Mouse (Mus musculus): Measurements from ENCODE around the gene Ints1.
"Not testable (repeated sequence)": the region's sequence is repeated elsewhere in the genome, so short reads cannot be mapped to it uniquely, and the experiment has no call there.

Gene Ints1

DNA sequence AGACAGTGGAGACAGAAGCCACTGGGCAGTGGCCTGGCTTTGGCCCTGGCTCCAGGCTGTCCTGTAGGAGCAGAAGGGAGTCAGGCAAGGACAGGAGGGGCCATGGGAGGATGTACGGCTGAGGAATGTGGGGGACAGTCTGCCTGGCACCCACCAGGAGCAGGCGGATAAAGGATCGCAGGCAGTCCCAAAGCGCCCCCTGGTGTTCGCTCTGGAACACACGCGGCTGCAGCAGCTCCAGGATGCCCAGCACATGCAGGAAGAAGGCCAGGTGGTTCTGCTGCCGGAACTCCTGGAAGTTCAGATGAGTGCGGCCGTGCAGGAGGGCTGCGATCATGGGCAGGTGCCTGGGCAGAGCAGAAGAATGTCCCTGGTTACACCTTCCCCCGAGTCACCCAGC lies 20.7 kb downstream of the Ints1 start:
- DNase-seq (ENCODE audit: low spot score) = no peak

DNA sequence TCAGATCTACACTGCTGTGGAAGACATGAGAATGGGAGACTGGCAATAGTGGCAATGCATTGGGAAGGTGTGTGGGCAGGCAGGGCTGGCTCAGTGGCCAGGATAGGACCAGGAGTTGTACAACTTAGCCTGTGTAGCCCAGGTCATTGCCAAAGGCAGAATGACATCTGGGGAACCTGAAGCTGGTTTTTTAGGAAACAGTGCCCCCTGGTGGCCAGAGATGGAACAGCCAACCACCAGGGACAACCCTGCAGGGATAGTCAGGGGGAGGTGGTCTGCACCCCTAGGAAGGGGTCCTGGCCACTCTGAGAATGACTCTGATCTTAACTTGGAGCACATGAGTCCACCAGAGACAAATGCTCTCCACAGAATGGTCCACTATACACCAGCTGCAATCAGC lies 24.9 kb downstream of the Ints1 start:
- peak; percentile 56 for DNase-seq (ENCODE audit: low spot score)

DNA sequence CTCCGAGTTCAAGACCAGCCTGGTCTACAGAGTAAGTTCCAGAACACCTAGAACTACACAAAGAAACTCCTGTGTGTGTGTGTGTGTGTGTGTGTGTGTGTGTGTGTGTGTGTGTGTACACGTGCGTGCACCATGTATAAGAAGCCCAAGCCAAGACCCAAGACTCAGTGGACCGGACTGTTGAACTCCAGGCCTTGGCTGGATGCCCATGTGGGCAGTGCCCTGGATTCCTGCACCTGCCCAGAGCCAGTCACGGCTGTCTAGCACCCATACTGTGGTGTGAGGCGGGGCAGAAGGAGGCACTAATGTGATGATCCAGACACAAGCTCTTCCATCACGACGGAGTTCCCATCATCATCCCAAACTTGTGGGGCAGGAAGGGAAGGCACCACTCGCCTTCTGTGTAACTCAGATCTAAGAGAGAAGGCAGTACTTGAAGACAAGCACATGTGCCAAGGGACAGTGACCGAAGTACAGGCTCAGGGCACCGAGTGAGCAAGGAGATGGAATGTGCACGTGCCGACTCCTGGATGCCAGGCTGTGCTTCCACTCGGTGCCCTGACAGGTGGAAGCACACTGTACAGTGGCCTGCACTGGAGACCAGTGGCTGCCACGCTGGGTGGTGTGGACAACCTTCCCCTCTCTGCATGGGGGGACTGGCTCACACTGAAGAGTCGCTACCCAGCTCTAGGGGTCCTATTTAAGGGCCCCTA lies 25.9 kb downstream of the Ints1 start:
- DNase-seq (ENCODE audit: low spot score) = no peak

DNA sequence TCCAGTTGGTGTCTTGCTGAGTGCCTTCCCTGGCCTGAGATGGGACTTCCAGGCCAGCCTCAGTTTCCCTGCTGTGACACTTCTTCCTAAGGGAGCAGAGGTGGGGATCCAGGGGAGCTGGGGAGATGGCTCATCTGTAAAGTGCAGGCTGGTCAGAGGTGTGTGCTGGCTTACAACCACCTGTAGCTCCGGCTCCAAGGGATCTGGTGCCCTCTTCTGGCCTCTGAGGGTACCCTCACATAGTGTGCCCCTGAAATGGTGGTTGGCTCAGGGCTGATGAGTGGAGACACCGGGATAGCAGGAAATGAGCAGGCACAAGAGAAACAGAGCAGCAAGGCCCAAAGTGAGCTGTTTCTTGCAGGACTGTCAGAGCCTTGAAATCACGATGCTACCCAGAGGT lies 29.7 kb downstream of the Ints1 start:
- DNase-seq (ENCODE audit: low spot score) = peak; percentile 69

DNA sequence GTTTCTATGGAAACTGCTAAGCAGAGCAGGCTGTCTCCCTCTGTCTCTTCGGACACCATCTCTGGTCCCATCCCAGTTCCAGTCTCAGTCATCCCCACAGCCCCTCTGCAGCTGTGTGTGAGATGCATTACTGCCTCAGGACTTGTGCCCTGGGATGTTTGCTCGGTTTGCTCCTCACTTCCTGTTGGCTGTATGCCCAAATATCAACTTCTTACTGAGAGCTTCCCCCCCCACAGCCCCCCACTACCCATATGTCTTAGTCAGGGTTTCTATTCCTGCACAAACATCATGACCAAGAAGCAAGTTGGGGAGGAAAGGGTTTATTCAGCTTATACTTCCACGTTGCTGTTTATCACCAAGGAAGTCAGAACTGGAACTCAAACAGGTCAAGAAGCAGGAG lies 32.8 kb downstream of the Ints1 start:
- DNase-seq (ENCODE audit: low spot score) = not testable (repeated sequence)

DNA sequence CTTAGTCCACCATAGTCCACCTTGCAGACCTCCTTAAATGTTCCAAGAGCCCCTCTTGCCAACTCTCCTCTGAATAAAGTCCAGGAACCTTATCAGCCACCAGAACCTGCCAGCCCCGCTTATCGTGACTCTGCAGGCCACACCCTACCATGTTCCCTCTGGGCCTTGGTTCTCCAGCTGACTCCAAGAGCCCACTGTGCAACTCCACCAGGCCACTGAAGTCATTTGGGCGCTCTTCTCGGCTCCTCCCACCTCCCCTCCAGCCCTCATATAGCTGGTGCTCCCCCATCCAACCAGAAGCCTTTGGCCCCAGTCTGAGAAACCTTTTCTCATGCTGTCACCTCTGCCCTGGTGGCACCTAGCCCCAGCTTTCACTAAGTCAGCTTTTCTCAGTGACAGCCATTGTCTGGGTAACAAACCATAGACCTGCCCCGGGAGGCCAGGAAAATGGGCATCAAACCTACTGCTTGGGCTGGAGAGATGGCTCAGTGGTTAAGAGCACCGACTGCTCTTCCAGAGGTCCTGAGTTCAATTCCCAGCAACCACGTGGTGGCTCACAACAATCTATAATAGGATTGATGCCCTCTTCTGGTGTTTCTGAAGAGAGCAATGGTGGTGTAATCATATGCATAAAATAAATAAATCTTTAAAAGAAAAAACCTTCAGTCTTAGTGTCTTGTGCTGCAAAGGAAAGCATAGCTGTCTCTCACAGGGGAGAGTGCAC lies 36.7 kb downstream of the Ints1 start:
- DNase-seq (ENCODE audit: low spot score) = no peak

DNA sequence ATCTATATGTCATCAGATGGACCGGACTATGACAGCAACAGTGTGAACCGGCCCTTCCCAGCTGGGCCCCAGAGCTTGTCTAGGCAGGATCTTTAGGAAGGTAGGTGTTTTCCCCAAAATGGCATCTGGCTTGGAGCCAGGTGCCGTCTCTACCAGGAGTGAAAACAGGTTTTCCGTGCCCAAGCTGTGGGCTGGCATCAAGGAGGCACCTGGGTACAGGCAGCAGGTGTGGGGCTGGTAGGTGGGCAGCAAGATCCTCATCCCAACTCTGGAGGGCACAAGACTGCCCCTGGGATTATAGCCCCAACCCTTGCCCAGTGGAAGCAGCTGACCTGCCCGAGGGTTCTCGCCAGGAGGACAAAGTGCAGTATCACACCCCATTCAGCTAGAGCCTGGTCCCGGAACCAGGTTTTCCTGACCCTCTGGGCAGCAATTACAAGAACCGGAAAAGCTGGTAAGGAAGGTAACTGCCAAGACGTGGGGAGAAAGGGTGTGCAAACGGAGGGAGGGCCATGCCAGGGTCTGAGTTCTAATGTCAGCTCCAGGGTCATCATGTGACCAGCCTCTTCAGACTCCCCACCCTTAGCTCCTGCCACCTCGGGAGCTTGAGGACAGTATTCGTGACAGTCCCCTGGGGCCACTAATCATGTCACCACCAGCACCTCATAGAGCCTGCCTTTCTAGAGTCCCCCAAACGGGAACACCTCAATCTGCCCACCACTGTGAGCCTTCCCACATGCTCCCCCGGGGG lies 37.5 kb downstream of the Ints1 start:
- no peak for DNase-seq (ENCODE audit: low spot score)

DNA sequence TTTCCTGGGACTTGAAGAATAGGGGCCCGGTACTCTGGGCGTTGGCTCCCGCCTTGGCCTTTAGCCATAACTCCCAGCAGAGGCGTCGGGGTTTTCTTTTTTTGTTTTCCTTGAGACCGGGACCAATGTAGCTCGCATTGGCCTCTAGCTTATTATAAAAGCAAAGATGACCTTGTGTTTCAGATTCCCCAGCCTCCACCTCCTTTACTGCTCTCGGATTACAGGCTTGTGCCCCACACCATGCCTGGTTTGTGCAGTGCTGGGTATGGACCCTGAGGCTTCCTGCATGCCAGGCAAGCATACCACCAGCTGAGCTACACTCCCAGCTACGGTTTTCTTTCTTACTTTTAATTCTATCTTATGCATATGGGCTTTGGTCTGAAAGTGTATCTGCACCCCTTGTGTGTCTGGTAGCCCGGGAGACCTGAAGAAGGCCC lies 39.0 kb downstream of the Ints1 start:
- no peak for DNase-seq (ENCODE audit: low spot score)

DNA sequence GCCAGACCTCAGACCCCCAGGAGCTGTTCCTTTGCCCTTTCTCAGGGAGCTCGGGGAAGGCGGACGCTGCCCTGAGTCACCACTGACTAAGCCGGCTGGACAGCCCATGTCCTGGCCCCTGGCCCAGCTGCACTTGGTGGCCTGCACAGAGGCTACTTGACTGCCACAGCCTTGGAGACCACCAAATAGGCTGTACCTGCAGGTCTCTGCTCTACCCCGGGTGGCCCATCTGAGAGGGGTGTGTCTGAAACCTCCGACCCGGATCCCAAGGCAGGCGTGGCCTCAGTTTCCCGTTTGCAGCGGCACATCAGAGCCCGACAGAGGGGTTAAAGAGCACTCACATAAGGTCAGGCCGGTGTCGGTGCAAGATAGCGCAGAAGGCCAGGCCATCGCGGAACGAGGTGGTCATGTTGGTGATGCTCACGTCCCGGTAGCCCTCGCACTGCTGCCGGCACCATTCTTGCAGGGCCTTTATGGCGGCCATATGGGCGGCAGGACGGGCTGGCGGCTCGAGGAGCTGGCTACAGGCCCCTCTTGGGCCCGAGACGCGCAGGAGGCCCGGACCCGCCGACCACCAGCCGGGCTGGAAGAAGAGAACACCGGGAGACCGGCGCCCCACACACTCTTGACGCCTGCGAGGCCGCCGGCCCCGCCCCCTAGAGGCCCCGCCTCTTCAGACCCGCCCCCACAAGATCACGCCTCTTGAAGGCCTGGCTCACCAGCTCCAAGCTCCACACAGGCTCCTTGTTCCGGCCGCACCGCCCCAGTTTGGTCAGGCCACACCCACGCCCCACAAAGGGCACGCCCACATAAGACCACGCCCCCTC lies 39.6 kb downstream of the Ints1 start, which contains the start of gene Micall2:
TSS of gene Micall2 (minus strand) at position 660 of the 827 bp plus-strand sequence.
- DNase-seq (ENCODE audit: low spot score) = peak; percentile 97

DNA sequence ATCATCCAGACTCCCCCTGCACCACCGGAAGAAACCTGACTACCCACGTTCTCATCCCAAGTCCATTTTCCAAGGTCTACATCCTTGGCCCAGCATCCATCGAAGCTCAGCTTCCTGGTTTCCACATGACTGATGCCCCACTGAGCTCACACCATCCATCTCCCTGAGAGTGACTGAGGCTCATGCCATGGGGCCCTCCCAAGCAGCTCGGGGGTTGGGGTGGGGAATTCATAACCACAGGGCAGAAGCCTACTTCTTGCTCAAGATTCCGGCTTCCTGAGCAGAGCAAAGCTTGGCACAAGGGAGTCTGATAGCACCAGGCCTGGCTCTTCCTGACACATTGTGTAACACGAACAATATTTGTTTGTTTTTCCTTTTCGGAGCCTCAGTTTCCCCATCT lies 40.7 kb downstream of the Ints1 start:
- DNase-seq (ENCODE audit: low spot score) = no peak

DNA sequence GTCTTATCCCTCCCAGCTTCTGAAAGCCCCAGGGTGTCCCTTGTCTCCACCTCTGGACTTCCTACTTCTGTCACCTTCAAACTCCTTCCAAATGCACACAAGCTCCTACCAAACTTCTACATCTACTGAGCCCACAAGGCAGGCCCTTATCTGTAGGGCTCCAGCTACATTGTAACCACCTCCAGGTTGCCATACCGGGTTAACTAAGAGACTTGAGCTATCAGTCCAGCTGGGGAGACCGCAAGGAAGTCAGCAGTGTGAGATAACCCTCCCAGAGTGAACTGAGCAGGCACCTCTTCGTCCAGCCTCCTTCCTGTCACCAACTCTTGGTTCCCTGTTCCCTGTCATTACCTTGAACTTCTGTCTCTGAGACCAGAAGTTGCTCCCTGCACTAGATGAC lies 41.5 kb downstream of the Ints1 start:
- DNase-seq (ENCODE audit: low spot score) = no peak

DNA sequence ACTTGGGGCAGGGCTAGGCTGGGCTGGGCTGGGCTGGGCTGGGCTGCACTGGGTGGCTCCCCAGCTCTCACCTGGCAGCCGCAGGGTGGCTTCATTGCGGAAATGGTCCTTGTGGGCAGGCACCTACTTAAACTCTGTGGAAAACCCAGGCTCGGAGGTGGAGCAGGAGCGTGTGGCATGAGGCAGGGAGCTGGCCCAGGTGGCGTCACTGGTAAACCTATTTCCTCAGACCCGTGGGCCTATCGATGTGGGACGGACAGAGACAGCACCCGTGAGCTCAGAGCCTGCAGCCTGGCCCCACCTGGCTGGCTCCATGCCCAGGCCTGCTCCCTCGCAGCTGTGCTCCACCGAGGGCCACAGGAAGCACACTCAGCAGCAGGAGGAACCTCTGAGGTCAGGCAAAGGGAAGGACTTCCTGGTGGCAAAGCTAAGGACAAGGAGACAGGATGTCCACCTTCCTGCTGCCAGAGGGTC lies 42.8 kb downstream of the Ints1 start:
- peak; percentile 53 for DNase-seq (ENCODE audit: low spot score)

DNA sequence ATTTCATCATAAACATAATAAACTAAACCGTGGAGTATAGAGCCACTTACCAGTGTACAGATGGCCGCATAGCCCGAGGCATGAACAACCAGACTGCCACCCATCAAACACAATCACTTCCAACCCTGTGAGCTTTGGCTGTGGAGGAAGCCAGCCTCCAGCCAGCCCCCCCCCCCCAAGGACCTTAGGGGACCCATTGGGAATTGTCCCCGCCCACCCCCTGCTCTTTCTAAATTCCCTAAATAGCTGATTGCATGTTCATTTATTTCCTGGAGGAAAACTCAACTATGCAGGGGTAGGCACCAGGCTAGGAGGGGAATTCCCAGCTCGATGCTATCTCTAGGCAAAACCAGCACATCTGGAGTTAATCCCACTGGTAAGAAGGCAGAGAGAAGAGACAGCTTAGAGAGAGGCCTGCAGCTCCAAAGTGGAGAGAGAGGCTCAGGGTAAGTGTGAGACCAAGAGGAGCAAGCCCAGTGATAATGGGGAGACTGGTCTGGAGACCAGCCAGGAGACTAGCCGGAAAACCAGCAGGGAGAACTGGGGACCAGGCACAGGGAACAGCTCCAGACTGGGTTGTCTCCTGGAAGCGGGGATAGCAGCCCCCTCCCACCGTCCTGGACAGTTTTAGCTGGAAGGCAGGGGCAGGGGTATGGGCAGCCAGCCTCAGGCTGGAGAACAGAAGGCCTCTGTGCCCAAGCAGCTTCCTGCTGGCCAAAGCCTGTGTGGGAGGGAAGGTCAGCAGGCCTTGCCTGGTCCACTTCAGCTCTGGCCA lies 44.6 kb downstream of the Ints1 start:
- no peak for DNase-seq (ENCODE audit: low spot score)

DNA sequence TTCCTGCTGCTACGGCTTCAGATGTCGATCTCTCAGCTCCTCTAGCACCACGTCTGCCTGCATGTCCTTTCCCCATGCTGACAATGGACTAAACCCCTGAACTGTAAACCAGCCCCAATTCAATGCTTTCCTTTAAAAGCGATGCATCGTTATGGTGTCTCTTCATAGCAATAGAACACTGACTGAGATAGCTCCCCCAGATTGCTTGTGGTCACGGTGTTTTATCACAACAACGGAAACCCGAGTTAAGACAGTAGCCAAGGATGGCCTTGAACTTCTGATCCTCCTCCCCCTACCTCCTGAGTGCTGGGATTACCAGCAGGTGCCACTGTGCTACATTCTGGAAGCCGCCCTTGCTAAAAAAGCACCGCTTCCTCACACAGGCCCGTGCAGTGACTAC lies 48.2 kb downstream of the Ints1 start:
- DNase-seq (ENCODE audit: low spot score) = no peak

DNA sequence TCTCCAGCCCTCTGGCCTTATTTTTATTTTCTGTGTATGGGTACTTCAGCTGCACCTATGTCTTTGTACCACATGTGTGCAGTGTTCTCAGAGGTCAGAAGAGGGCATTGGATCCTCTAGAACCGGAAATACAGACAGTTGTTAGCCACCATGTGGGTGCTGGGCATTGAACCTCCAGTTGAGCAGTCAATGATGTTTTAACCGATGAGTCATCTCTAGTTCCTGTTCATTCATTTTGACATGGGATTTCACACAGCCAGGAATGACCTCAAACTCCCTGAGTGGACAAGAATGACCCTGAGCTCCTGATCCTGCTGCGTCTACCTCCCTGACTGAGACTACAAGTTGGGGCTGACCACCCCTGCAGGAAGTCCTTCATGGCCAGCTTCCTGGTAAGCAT lies 49.3 kb downstream of the Ints1 start:
- DNase-seq (ENCODE audit: low spot score) = no peak

DNA sequence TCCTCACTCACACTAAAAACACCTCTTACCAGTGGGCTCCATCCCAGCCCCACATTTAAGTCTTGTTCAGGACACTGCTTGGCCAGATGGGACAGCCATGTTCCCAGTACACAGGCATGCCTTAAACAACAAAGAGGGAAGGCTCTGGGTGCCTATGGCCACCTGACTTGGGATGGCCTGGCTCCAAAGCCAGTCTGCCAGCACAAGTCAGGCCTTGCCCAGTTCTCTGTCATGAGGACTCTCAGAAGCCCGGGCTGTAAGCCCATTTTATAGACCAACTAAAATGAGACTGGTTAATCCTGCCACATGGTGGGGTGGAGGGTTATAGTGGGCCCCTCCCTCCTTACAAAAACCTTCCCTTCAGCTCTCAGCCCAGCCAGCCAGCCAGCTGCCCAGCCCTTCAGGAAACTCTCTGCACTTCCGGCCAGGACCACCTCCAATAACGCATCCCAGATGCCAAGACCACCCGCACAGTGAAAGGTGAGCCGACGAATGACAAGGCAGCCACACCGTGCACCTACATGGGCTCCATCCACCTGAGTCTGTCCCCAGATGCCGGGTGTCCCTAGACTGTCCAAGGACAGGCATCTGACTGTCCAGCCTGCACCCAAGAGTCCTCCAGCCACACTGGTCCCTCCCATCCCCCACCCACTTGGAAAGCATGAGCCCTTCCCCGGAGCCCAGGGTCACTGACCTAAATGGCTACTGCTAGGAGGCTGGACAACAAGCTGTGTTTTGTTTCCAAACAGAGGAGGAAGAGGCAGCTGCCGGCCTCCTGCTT lies 50.9 kb downstream of the Ints1 start:
- no peak for DNase-seq (ENCODE audit: low spot score)

DNA sequence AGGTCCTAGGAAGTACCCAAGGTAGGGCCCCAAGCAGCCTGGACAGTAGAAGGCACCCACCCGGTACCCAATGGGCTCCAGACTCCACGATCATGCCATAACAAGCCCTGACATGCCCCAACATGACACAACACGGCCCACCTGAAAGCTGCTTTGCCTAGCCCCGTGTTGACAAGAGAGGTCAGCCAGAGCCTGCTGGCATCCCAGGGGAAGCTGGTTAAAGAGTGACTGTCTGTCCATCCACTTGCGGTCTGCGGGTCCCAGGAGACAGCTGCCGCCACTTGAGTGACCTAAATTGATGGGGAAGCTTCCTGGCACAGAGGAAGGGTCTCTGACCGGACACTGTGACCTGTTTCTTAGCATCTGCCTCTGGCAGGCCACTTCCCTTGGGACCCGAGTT lies 52.4 kb downstream of the Ints1 start:
- no peak for DNase-seq (ENCODE audit: low spot score)

DNA sequence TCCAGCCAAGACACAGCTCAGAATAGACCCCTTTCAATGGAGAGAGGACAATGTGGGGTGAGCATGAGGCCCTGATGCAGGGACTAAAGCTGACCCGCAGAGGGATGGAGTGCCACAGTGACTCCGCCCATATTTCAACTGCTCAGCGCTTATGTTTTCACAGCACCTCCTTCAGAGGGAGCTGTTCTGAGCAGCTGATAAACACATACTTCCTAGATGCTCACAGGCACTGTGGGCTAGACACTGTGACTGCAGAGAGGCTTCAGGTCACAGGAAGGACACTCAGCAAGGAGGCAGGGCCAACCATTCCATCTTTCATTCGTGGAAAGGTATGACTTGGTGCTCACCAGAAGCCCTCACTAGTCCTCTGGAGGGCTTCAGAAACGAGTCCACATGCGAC lies 52.8 kb downstream of the Ints1 start:
- DNase-seq (ENCODE audit: low spot score) = no peak

DNA sequence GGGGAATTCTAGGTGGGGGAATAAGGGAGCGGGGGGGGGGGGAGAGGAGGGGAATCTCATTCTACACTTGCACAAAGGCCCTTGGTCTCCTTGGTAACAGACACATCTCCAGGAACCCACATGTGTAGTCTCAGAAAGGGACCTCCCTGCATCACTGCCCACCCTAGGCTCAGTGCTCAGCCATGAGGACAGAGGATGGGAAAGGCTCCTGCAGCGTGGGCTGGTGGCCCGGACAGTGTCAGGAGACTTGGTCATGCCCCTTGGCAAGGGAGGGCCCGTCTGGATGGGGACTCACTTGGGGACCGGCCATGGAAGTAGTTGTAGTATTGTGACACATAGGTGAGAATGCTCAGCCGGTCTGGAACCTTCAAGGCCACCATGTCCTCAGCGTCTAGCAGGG lies 56.5 kb downstream of the Ints1 start:
- no peak for DNase-seq (ENCODE audit: low spot score)

DNA sequence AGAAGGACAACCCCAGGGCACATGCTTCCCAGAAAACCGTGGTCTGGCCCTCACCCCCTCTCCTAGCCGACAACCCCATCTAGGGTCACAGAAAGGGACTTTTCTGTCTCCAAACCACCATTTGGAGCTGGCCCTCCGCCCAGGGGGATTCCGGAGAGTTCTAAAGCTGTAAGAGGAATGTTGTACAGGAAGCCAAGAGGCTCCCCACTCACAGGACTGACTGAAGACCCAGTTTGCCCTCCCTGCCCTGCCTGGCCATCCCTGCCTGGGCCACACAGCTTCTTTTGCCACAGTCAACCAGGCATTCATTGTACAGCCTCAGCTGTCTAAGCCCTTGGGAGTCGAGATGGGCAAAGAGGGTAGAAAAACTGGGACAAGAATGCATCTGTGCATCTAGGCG lies 56.9 kb downstream of the Ints1 start:
- DNase-seq (ENCODE audit: low spot score) = no peak

Measured in lung, postnatal 25 days (tissue).